Mouse (Mus musculus): Measurements from ENCODE around the gene Olfr313.
A peak's percentile ranks its signal among the peaks of the same experiment; 100 is the strongest.
"Not testable (repeated sequence)": the region's sequence is repeated elsewhere in the genome, so short reads cannot be mapped to it uniquely, and the experiment has no call there.

The Olfr313 gene

DNA sequence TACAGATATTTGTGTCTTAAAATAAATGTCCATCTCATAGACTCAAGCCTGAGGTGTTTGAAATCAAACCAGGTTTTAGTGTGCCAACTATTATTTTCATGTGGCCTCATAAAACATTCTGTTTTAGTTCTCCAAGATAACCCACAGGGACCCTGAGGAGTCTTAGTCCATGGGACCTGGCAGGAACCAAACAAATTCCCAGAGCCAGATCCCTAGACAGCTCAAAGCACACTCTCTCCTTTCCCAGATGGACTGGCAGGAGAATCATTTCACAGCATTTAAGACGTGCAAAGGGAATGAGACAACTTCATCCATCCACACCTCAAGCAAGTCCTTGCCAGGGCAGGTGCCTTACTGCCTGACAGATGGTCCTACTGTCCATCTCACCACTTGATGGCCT, at the start of gene Olfr313:
TSS of gene Olfr313 (plus strand) at position 301 of the 400 bp plus-strand sequence.
- DNase-seq = not testable (repeated sequence)

DNA sequence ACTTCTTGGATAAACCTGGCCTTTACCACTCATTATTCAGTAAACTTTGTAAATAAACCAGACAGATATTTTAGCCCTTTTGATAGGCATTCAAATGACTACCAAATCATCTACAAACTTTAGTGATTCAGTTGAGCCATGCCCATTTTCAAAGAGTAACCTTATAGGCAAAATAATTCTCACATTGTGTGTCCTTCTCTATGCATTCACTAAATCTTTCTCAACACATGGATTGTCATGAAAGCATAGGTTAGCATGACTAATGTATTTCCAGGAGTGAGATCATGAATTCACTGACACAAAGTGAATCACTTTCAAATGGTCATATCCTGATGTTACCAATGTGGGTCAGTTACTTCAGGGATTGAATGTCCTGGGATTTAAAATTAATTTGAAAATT, 41.9 kb upstream of the Olfr313 start, which contains the start of gene Olfr315:
TSS of gene Olfr315 (plus strand) at position 301 of the 400 bp plus-strand sequence.
- DNase-seq = no peak

DNA sequence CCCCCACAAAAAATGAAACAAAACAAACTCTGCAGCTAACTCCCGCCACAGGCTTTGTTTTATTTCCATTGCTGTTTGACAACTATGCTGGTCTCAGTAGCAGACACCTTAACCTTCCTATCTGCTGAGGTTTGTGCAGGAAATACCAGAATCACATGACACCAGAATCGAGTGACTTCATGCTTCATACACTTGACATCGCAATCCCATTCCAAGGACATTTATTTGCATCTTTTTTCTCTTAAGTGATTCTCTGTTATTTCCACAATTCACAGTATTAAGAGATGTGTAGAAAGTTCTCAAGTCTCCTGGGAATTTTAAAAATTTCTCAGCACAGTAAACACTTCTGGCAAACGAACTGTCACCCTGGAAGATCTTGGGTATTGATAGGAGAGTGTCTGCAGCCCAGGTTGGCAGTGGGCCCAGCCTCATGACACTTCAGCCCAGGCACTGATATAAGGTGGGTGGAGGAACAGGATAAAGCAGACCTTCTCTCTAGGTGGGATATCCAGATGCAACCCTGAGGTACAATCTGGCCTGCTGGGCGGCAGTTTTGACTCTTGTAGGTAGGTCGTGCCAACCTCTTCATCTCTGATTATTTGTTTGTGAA, 32.2 kb upstream of the Olfr313 start, which contains the start of gene Olfr314:
TSS of gene Olfr314 (plus strand) at position 473 of the 610 bp plus-strand sequence.
- no peak for DNase-seq

DNA sequence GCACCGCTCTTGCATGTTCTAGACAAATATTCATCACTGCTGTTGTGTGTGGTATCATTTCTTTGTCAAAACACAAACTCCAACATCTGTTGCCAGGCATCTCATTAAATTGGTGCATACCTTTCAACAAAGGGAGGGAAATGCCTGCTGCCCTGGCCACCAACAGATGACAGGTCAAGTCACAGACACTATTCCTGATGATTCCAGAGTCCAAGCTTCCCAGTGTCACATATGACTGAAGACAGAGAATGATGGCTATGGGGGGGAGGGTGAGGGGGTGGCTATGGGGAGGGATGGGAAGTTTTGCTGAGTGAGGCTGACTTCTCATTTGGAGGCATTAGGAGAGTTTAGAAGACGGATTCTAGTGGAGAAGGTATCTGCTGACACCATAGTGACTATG, 30.6 kb upstream of the Olfr313 start:
- DNase-seq = no peak

DNA sequence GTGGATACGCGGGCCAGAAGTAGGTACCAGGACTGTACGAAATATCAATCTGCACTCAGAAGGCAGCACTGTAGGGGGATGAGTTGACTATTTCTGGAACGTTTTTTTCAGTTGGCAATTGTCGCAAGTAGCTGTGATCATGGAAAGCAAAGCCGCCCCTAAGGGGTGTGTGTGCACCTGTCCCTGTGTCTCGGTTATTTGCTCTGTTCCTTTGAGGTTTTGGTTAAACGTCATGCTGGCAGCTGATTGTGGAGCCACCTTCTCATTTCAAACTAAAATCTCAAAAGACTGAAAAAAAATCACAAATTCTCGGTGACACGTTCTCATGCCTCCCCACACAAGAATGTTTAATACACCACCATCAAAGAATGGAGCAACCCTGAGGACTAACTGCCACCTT, 27.1 kb upstream of the Olfr313 start:
- peak; percentile 17 to 22 for DNase-seq

DNA sequence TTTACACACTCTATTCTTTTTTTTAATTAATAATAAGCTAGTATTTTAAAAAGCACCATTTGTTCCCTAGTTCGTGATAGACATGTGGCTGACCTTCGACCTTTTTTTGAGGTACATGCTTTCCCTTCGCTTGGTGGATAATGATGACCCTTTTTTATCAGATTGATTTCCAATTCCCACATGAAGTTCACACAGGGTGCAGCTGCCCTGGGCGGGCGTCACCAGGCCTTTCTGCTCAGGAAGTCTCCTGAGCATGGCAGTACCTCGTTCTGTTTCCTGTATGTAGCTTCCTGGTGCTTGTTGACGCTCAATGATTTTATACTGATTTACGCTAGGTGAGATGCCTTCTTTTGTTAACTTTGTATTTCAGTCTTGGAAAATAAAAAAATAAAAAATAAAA, 26.5 kb upstream of the Olfr313 start:
- peak; percentile 46 to 49 for DNase-seq

GRCm38 (mm10) chr11:58789532-58789931, 25.3 kb upstream of the Olfr313 start:
- peak; percentile 35 to 50 for DNase-seq

DNA sequence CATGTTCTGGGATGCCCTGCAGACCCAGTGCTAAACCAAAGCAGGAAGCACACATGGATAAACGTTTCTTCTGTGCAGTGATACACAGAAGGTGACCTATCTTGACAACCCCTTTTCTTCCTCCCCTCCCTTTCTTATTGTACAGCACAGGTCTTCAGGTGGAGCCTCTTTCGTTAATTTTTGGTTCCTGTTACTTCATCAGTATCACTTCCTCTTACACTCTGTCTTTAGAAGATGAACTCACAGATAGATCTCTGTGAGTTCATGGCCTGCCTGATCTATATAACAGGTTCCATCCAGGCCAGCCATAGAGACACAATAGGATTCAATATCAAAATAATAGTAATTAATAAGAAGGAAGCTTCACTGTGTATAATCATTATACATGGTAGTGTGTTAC, 24.7 kb upstream of the Olfr313 start:
- DNase-seq = peak; percentile 44 to 48

GRCm38 (mm10) chr11:58790646-58791045, 24.2 kb upstream of the Olfr313 start:
- DNase-seq = no peak

DNA sequence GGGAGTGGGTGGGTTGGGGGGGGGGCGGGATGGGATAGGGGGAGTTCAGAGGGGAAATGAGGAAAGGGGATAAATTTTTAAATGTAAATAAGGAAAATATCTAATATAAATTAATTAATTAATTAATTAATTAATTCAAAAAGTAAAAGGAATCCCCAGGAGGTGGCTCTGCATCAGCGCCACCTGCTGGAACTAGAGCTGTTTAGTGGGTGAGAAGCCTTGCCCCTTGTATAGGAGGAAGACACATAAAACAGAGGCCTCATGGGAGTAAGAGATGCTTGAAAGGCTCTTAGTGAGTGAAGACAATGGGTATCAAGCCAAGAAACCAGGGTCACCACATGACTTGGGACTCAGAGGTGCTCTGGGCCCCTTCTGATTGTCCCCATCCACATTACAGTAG, 18.9 kb upstream of the Olfr313 start:
- peak; percentile 34 to 46 for DNase-seq

GRCm38 (mm10) chr11:58796850-58797249, 17.9 kb upstream of the Olfr313 start:
- no peak for DNase-seq

GRCm38 (mm10) chr11:58799747-58800146, 15.1 kb upstream of the Olfr313 start:
- DNase-seq = no peak

GRCm38 (mm10) chr11:58801558-58802228, 13.1 kb upstream of the Olfr313 start, which contains the start of gene Fam183b:
Gene Fam183b (minus strand): TSS chr11:58801960.
- no peak for DNase-seq

DNA sequence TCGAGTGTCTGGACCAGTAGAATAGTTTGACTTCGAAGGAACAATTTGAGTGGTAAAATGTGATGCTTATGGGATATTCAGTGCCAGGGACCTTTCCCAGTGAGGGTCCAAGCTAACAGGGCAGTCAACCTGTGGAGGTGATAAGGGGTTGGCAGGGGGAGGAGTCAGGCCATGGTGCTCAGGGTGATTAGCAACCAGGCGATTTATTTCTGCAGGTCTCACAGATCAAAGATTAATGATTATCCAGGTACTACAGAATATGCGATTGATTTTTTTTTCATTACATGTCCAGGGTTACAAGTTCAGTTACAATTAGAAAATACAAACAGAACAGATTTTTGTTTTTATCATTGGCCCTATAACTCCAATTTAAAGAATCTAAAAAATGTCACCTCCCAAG, 10.9 kb upstream of the Olfr313 start:
- DNase-seq = no peak

DNA sequence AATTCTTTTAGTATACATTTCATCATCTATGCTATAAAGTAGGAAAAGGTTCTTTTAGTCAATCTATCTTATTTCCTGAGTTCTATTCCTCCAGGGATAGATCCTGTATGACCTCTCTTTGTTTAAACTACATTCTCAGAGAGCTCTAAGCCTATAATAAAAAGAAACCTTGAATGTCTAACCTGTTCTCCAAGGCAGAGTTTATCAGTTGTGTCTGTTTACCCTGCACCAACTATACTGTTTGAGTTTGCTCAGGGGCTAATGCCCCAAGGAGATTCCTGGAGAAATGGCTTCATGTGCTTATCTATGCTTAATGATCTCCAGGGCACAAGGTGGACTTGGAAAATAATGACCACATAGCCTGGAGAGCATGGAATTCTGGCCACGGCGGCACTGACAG, 10.4 kb upstream of the Olfr313 start:
- DNase-seq = no peak

DNA sequence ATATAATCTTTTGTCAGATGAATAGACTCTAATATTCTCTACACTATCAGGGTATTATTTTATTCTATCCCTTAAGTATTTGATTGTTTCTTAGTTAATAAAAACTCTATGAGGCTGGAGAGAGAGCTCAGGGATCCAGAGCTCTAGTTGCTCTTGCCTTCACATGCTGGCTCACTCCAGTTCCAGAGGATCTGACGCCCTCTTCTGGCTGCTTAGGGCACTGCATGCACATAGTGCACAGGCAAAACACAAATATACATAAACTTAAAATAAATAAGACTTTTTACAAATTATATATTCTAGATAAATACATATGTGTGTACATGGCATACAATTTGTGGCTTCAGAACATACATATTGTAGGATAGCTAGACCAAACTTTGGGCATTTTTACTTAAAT, 2.8 kb upstream of the Olfr313 start:
- DNase-seq = peak; percentile 18 to 22

- DNase-seq = no peak
Measured at GRCm38 (mm10) chr11:58815676-58816075, 876 bp downstream of the Olfr313 start.

DNA sequence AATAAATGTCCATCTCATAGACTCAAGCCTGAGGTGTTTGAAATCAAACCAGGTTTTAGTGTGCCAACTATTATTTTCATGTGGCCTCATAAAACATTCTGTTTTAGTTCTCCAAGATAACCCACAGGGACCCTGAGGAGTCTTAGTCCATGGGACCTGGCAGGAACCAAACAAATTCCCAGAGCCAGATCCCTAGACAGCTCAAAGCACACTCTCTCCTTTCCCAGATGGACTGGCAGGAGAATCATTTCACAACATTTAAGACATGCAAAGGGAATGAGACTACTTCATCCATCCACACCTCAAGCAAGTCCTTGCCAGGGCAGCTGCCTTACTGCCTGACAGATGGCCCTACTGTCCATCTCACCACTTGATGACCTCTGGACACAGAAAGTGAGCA, 14.1 kb downstream of the Olfr313 start, which contains the start of gene Olfr312:
TSS of gene Olfr312 (plus strand) at position 301 of the 400 bp plus-strand sequence.
- not testable (repeated sequence) for DNase-seq

- DNase-seq = no peak
Measured at GRCm38 (mm10) chr11:58829764-58830163, 15.0 kb downstream of the Olfr313 start.

- DNase-seq = not testable (repeated sequence)
Measured at GRCm38 (mm10) chr11:58832541-58832940, 17.7 kb downstream of the Olfr313 start.

GRCm38 (mm10) chr11:58838951-58839350, 24.2 kb downstream of the Olfr313 start, which contains the start of gene Olfr311:
Gene Olfr311 (plus strand): TSS chr11:58839251.
- DNase-seq = not testable (repeated sequence)

DNA sequence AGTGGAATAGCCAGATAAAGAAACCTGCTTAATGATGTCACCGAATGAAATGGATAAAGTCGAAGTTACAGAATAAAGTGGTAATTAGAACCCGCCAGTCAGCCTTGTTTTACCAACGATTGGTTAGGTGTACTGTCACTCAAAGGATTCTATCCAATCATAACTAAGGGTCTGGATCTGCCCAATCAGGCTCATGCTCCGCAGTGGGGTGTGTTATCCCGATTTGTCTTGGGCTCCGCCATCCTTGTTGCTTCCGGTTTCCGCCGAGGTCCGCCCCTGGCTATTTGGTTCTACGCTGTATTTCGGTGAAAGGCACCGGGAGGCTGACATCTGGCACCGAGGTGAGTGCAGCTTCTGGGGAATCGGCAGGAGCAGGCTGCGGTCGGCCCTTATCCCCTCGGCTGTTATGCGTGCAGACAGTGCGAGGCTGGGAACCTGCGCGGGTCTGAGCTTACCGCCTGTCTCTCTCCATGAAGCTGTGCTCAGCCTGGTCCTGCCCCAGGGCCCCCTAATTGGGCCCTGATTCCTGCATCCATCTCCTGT, 32.2 kb downstream of the Olfr313 start, which contains the start of gene Gm12258:
TSS of gene Gm12258 (plus strand) at position 240 of the 543 bp plus-strand sequence.
- DNase-seq = peak; percentile 81 to 83

GRCm38 (mm10) chr11:58847636-58848035, 32.8 kb downstream of the Olfr313 start:
- DNase-seq = no peak

GRCm38 (mm10) chr11:58849731-58850130, 34.9 kb downstream of the Olfr313 start:
- no peak for DNase-seq

Measured in B cell, adult 2 months (primary cell).